Mouse (Mus musculus) limb, embryonic 11.5 days (tissue): ENCODE results near the gene Kidins220. TPM values are rescaled to one million over a fixed set of nuclear protein-coding genes. Genes with fewer than 3 reads are reported as not detected.

ENCODE experiments used
- ATAC-seq: fragments of 200-750 bp; cut with Nextera tagmentation; 2 replicates; pipeline ENCODE4 v1.8.0; 2017; ENCODE audit warnings: low read depth; ENCODE audit not compliant: insufficient number of reproducible peaks, low FRiP score, low TSS enrichment
- DNase-seq: peaks from one replicate; pipeline ENCODE4 v3.0.0-alpha.2; 2015; ENCODE audit warnings: low spot score
- H3K27ac ChIP-seq: fragments of 300-500 bp; sonication (generic); replicated peaks from 2 replicates; pipeline ENCODE4 v1.5.1; 2014; ENCODE audit warnings: low read depth, mild to moderate bottlenecking, low read length
- H3K27me3 ChIP-seq: fragments of 300-500 bp; sonication (generic); 2 replicates; pipeline ENCODE4 v1.6.1; 2014; ENCODE audit warnings: mild to moderate bottlenecking, low read length, mixed read lengths; ENCODE audit not compliant: control insufficient read depth, insufficient read depth
- H3K36me3 ChIP-seq: fragments of 300-500 bp; sonication (generic); 2 replicates; pipeline ENCODE4 v1.6.1; 2014; ENCODE audit warnings: mild to moderate bottlenecking, low read length, moderate library complexity, mixed read lengths; ENCODE audit not compliant: control insufficient read depth, insufficient read depth
- H3K4me1 ChIP-seq: fragments of 300-500 bp; sonication (generic); 2 replicates; pipeline ENCODE4 v1.6.1; 2014; ENCODE audit warnings: low read length, mixed read lengths; ENCODE audit not compliant: control insufficient read depth, insufficient read depth
- H3K4me2 ChIP-seq: fragments of 300-500 bp; sonication (generic); 2 replicates; pipeline ENCODE4 v1.6.1; 2014; ENCODE audit warnings: low read depth, mild to moderate bottlenecking, moderate library complexity; ENCODE audit not compliant: severe bottlenecking
- H3K4me3 ChIP-seq: fragments of 300-500 bp; sonication (generic); 2 replicates; pipeline ENCODE4 v1.5.1; 2014; ENCODE audit warnings: low read depth, low read length
- H3K9ac ChIP-seq: fragments of 300-500 bp; sonication (generic); 2 replicates; pipeline ENCODE4 v1.6.1; 2014; ENCODE audit warnings: mild to moderate bottlenecking, low read length
- H3K9me3 ChIP-seq: fragments of 300-500 bp; sonication (generic); 2 replicates; pipeline ENCODE4 v1.6.1; 2016; ENCODE audit warnings: low read length; ENCODE audit not compliant: control insufficient read depth
- WGBS: fragments of 180-500 bp; shearing (Covaris S2); extraction: QIAGEN DNeasy Blood & Tissue Kit; methylation state at CpG from one replicate; pipeline ENCODE4 v1.1.7; 2014; 5-methylcytosine and 5-hydroxymethylcytosine counted together
- polyA plus RNA-seq: library from polyadenylated mRNA; unstranded; fragments of >200 nt; fragmentation: Nextera tagmentation; extraction: Ambion mirVana; gene quantifications from 2 replicates; pipeline ENCODE4 v1.2.1, GENCODE M21; 2014

Kidins220 gene
- polyA plus RNA-seq, 1 experiment from 2014 or later = 14.7 TPM

DNA sequence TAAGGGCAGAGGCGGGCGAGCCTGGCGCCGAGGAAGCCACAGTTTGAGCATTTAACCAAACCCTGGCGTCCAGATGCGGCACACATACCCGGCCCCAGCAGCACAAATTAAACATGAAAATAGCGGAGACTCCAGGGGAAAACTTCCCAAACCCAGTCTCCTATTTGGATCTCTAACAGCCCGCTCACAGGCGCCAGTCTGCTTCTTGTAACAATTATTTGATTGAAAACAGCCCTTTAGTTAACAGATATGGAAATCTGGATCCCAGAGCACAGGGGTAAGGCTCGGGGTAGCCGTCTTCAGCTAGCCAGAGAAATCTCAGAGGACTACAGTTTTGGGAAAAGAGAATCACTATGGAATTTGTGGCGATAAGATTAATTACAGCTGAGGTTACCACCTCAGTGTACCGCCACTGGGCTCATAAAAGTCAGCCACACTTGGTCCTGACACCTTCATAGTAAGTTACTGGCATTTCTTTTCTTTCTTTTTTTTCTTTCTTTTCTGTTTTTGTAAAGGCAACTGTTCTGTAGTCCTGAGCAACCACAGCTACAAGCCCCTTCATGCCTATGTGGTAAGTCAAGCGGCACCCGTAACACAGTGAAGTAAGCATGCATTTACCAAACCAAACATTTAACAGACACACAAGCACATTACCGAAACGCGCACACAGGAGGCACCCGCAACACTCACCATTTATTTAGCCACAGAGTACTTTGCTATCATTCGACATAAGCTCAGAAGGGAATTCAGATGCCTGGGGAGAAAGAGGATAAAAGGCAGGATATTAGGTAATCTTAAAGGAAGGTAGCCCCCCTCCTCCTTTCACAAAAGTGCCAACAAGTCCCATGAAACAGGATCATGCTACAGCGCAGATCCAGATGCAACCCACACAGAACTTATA lies 120.1 kb downstream of the Kidins220 start:
- DNase-seq (peak; percentile 71), ATAC-seq (no peak)
- WGBS = under 1% methylated on average over 22 of the region's 22 CpGs
- H3K27ac ChIP-seq = peak overlapping the region; percentile 98
- H3K9me3 ChIP-seq = no peaks in the 10 kb centered on the region
- H3K4me1 ChIP-seq = peaks cover 23% of the 10 kb centered on the region
- H3K36me3 ChIP-seq = no peaks in the 10 kb centered on the region
- peak overlapping the region; percentile 73 for H3K4me3 ChIP-seq
- H3K9ac ChIP-seq = peak overlapping the region; percentile 82
- H3K27me3 ChIP-seq = no peaks in the 10 kb centered on the region
- peak overlapping the region; percentile 75 for H3K4me2 ChIP-seq

DNA sequence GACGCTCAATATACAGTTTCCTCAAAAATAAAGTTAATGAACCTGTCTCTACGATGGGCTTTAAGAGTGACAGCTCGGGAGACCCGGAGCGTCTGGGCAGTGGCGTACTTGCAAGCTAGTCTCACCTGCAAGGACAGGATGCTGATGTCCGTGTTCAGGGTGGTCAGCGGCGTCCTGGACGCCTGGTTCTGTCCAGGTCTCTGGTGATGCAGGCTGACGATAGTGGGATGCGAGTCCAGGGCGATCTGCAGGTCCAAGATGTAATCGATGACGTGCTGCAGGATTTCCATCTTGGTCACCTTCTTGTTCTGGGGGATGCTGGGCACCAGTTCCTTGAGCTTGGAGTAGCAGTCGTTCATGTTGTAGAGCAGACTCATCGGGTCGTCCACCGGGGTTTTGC lies 120.8 kb downstream of the Kidins220 start:
- Histone ChIP-seq H3K9ac (peak overlapping the region; percentile 82), H3K27me3 (no peaks in the 10 kb centered on the region), H3K27ac (peak overlapping the region; percentile 98), H3K4me1 (peaks cover 23% of the 10 kb centered on the region), H3K9me3 (no peaks in the 10 kb centered on the region), H3K4me2 (peak overlapping the region; percentile 75), H3K36me3 (no peaks in the 10 kb centered on the region), H3K4me3 (peak overlapping the region; percentile 73)
- DNase-seq = no peak
- under 1% methylated on average over 19 of the region's 19 CpGs for WGBS
- no peak for ATAC-seq

DNA sequence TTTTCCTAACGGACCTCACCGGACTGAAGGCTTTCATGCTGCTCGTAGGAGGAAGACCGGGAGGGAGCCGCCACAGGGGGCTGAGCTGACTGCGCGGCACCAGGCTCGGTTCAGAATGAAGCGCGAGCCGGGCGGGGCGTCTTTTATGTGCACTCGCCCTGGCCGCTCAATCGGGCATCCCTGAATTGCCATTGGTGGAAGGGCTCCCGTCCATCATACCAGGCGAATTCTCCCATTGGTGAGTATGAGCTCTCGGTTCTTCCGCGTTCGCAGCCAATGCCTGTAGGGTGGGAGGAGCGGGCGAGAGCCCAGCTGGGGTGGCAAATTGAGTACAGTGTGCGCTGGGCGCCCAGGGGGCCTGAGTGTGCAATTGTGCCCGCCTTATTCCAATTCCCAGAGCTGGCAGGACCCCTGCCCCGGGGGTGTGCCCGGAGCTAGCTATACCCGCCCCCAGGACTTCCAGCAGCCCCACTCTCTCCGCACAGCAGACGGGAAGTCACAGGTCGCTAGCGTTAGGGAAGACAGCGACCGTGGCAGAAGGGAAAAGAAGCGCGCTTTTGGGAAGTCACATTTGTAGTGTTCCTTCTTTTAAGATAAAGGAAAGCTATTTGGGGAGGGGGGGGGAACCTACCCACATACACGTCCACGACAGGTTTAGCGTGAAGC lies 121.4 kb downstream of the Kidins220 start:
- peak overlapping the region; percentile 82 for H3K9ac ChIP-seq
- ATAC-seq (peak; percentile 74), DNase-seq (peak; percentile 97)
- no peaks in the 10 kb centered on the region for H3K27me3 ChIP-seq
- H3K27ac ChIP-seq = peak overlapping the region; percentile 98
- H3K4me1 ChIP-seq = peaks cover 23% of the 10 kb centered on the region
- H3K9me3 ChIP-seq = no peaks in the 10 kb centered on the region
- H3K4me2 ChIP-seq = peak overlapping the region; percentile 75
- no peaks in the 10 kb centered on the region for H3K36me3 ChIP-seq
- H3K4me3 ChIP-seq = peak overlapping the region; percentile 73
- under 1% methylated on average over 41 of the region's 41 CpGs for WGBS

DNA sequence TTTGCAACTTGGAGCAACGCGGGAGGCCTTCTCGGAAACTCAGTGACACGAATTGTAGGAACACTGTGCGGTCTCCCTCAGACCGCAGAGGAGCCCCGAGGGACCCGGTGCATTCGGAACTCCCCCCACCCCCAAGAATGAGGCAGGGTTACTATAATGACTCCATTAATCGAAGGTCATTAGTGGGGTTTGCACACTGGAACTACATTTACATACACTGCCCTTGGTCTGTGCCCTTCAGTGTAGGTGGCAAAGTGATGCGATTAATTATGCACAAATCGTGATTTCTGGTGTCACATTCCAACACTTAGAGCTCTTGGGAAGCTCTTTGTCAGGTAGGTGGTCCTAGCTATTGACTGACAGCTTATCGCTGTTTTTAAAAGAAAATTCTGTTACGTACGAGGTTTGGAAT lies 121.9 kb downstream of the Kidins220 start:
- DNase-seq (no peak), ATAC-seq (no peak)
- WGBS = 0% methylated on average over 15 of the region's 15 CpGs
- no peaks in the 10 kb centered on the region for H3K27me3 ChIP-seq
- H3K36me3 ChIP-seq = no peaks in the 10 kb centered on the region
- H3K9me3 ChIP-seq = no peaks in the 10 kb centered on the region
- peak overlapping the region; percentile 73 for H3K4me3 ChIP-seq
- peak overlapping the region; percentile 65 for H3K9ac ChIP-seq
- H3K4me1 ChIP-seq = peaks cover 28% of the 10 kb centered on the region
- peak overlapping the region; percentile 75 for H3K4me2 ChIP-seq
- peak overlapping the region; percentile 98 for H3K27ac ChIP-seq

DNA sequence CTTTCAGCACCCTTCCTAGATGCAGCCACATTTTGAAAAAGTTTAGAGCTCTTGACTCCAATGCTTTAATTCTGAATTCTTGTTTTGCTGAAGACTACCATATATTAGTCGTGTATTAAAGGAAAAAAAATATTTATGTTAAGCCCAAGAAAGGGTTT lies 122.2 kb downstream of the Kidins220 start, which contains the start of gene Id2:
TSS of gene Id2 (minus strand) at position 89 of the 158 bp plus-strand sequence.
- Histone ChIP-seq H3K36me3 (no peaks in the 10 kb centered on the region), H3K4me2 (peak within 1 kb of the TSS; percentile 75), H3K27ac (peak within 1 kb of the TSS; percentile 98), H3K27me3 (no peaks in the 10 kb centered on the region), H3K9ac (peak within 1 kb of the TSS; percentile 65), H3K4me3 (peak within 1 kb of the TSS; percentile 73), H3K9me3 (no peaks in the 10 kb centered on the region), H3K4me1 (peaks cover 30% of the 10 kb centered on the region)
- WGBS = 3% methylated on average over 1 of the region's 1 CpGs
- ATAC-seq (no peak), DNase-seq (no peak)

DNA sequence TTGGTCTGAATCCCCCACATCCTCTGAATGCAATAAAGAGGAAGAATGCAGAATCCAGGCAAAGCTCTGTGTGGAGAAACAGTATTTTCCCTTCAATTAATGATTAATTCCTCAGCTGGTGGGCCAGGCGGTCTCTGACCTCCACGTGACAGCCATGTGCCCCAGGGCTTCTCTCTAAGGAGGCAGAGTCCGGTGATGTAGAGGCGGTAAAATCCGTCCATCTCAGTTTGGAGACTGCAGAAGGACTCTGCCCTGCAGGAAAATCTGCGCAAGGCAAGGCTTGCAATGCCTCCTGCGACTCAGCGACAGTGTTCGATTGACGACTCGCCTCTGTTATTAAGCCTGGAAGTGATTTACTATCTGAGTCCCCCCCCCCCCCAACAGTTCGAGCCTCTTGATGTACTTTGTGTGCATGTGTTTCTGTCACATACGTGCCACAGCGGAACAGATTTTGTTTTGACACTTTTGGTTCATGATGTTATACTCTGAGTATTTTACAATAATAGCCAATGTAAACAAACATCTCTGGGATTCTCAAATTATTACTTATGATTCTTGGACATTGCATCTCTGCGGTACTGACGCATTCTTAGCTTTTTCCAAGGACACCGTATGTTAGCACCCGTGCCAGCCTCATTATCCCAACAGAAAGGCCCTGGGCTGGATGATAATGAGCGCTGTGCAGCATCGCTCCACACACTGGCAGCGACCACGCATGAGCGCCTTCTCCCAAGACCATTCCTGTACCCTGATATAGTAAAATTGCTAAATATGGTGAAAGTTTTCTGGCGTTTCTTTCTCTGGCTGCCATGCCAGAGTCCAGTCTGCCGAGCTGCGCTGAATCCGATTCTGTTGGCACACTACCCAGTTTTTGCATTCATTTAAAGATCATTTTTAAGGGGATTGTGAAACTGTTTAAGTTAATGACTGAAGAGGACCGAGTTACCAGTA lies 122.8 kb downstream of the Kidins220 start:
- Histone ChIP-seq H3K4me2 (peak overlapping the region; percentile 75), H3K9ac (peak overlapping the region; percentile 65), H3K4me3 (peak overlapping the region; percentile 73), H3K27ac (peak overlapping the region; percentile 98), H3K27me3 (no peaks in the 10 kb centered on the region), H3K4me1 (peaks cover 29% of the 10 kb centered on the region), H3K9me3 (no peaks in the 10 kb centered on the region), H3K36me3 (no peaks in the 10 kb centered on the region)
- DNase-seq (peak; percentile 76), ATAC-seq (no peak)
- WGBS = 1% methylated on average over 28 of the region's 28 CpGs

DNA sequence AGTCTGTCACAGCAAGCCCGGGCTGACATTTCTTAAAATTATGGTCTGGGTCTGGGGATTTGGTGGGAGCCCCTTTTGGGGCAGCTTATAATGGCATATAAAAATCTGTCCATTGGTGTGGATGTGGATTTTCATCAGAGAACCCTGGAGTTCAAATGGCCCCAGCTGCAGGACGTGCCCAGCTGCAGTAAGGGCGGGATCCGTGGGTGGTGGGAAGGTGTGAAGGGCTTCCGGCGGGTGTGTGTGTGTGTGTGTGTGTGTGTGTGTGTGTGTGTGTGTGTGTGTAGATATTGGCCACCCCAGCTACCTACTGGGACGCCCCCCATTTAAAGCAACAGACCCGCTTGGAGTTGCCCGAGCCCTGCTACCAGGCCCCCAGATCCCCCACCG lies 123.4 kb downstream of the Kidins220 start:
- Histone ChIP-seq H3K27ac (peak overlapping the region; percentile 98), H3K4me3 (peak overlapping the region; percentile 73), H3K4me2 (peak overlapping the region; percentile 75), H3K4me1 (peaks cover 23% of the 10 kb centered on the region), H3K27me3 (no peaks in the 10 kb centered on the region), H3K9ac (peak overlapping the region; percentile 62), H3K9me3 (no peaks in the 10 kb centered on the region), H3K36me3 (no peaks in the 10 kb centered on the region)
- WGBS = under 1% methylated on average over 10 of the region's 10 CpGs
- DNase-seq (no peak), ATAC-seq (no peak; the same call in 1 of the 2 replicates)
